Mouse (Mus musculus) heart, adult 2 months (tissue): Measurements from ENCODE around the gene Chpf2. TPM values are rescaled to one million over a fixed set of nuclear protein-coding genes. Genes with fewer than 3 reads are reported as not detected.

Experiments
- DNase-seq, 2 experiments: peaks; one replicate each; pipeline ENCODE4 v3.0.0; 2021
- H3K27ac ChIP-seq: fragments of 200-600 bp; 2 replicates; pipeline ENCODE4 v1.8.1; 2022
- H3K27me3 ChIP-seq: fragments of 200-500 bp; 2 replicates; pipeline ENCODE4 v1.6.1; 2012; ENCODE audit warnings: mild to moderate bottlenecking, low read length, inconsistent platforms, mixed read lengths; ENCODE audit not compliant: control insufficient read depth, insufficient read depth
- H3K36me3 ChIP-seq: fragments of 200-500 bp; 2 replicates; pipeline ENCODE4 v1.6.1; 2012; ENCODE audit warnings: low read length, inconsistent platforms; ENCODE audit not compliant: control insufficient read depth, insufficient read depth
- H3K4me1 ChIP-seq: fragments of 200-500 bp; 2 replicates; pipeline ENCODE4 v1.6.1; 2011; ENCODE audit warnings: low read length; ENCODE audit not compliant: control insufficient read depth, insufficient read depth
- H3K4me3 ChIP-seq: fragments of 200-600 bp; 2 replicates; pipeline ENCODE4 v1.8.1; 2022
- H3K79me2 ChIP-seq: fragments of 200-500 bp; replicated peaks from 2 replicates; pipeline ENCODE4 v1.6.1; 2012; ENCODE audit warnings: mild to moderate bottlenecking, inconsistent platforms, low read length, moderate library complexity, mixed read lengths; ENCODE audit not compliant: control insufficient read depth, insufficient read depth
- H3K9ac ChIP-seq: fragments of 200-500 bp; 2 replicates; pipeline ENCODE4 v1.6.1; 2012; ENCODE audit warnings: low read depth, mild to moderate bottlenecking, control low read depth, inconsistent platforms, low read length, mixed read lengths
- CTCF ChIP-seq: fragments of 200-600 bp; IDR thresholded peaks from 2 replicates; pipeline ENCODE4 v1.8.1; 2022; ENCODE audit warnings: antibody characterized with exemption, mild to moderate bottlenecking, moderate library complexity
- EP300 ChIP-seq: fragments of 200-500 bp; IDR thresholded peaks from 2 replicates; pipeline ENCODE4 v1.6.1; 2011; ENCODE audit warnings: low read depth, low read length, control low read depth; ENCODE audit not compliant: insufficient read depth
- POLR2A ChIP-seq: fragments of 200-500 bp; IDR thresholded peaks from 2 replicates; pipeline ENCODE4 v1.6.1; 2011; ENCODE audit warnings: mild to moderate bottlenecking, low read depth, low read length, control low read depth; ENCODE audit not compliant: insufficient read depth
- WGBS: fragments of 180-500 bp; shearing (Covaris S2); methylation state at CpG from one replicate; pipeline ENCODE4 v1.1.7; 2018; 5-methylcytosine and 5-hydroxymethylcytosine counted together
- intact Hi-C: fragments of 180-260 bp; cut with DNase I; formaldehyde crosslinking; loops from one replicate; pipeline ENCODE4 v1.15.1; 2025
- polyA plus RNA-seq: library from polyadenylated mRNA; depleted of rRNA; stranded (reverse); fragments of >200 nt; gene quantifications from 2 replicates; pipeline ENCODE4 v1.2.3, GENCODE M21; 2012
- total RNA-seq, 2 experiments: library from RNA; stranded (reverse); gene quantifications; 2 replicates each; pipeline ENCODE4 v1.2.3; 2021

The Chpf2 gene
- total and polyA plus RNA-seq, 3 experiments = 7.5 to 12.3 (median 9.0) TPM

DNA sequence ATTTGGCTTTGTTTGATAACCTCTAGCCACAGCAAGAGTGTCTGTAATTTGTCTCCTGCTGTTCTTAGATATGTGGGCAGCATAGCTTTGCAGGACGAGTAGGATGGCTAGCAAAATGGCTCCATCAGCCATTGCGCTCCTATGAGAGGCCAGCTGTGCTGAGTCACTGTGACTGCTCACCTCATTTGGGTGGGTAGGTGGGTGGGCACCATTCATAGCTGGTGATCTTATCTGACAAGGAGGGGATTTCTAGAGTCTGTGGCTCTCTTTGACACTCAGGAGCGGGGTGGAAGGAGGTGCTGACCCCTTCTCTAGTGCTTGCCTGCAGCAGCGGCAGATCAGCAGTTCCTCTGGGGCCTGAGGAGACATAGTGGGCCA, 648 bp downstream of the Chpf2 start:
- intact Hi-C loops = no loop called here
- H3K27ac ChIP-seq = peak overlapping the region; percentile 75
- DNase-seq = no peak
- no peaks in the 10 kb centered on the region for H3K27me3 ChIP-seq
- peaks cover 3% of the 10 kb centered on the region for H3K4me1 ChIP-seq
- TF ChIP-seq CTCF (no peak), POLR2A (no peak), EP300 (no peak)
- H3K79me2 ChIP-seq = no peaks in the 10 kb centered on the region
- WGBS = 12% methylated on average over 4 of the region's 4 CpGs
- H3K9ac ChIP-seq = peak overlapping the region; percentile 84
- H3K36me3 ChIP-seq = no peaks in the 10 kb centered on the region
- H3K4me3 ChIP-seq = peak overlapping the region; percentile 66

DNA sequence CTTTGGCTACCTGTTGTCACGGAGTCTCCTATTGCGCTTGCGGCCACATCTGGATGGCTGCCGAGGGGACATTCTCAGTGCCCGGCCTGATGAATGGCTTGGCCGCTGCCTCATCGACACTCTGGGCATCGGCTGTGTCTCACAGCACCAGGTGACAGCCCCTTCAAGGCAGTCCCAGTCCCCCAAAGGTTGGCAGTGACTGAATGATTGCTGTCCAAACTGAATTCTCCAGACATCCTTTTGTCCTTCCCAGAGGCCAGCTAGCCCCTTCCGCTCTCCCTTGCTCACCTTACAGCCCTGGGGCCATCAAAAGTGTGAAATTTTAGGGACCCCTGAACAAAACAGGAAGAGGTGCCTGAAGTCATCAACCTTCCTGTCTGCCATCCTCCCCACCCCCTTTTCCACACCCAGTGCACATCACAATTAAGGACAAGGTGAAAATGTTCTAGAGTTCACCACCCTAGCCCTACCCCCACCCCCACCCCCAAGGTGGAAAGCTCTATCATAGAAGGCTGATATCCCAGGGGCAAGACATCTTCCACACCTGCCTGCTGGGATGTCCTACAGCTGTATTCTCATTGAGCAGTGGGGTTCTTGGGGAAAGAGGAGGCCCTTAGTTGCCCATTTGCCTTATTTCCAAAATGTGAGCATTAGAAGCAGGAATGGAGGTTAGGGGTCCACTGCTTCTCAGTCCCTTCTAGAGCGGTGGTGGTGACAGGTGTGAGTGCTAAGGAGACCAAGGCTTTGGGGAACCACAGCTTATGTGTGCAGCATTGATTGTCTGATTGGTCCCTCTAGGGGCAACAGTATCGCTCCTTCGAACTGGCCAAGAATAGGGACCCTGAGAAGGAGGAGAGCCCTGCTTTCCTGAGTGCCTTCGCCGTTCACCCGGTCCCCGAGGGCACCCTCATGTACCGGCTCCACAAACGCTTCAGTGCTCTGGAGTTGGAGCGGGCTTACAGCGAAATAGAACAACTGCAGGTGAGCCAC, 3.3 kb downstream of the Chpf2 start:
- H3K9ac ChIP-seq = no peak overlapping the region
- no peaks in the 10 kb centered on the region for H3K79me2 ChIP-seq
- 87% methylated on average over 20 of the region's 20 CpGs for WGBS
- H3K4me3 ChIP-seq = no peak overlapping the region
- H3K36me3 ChIP-seq = no peaks in the 10 kb centered on the region
- intact Hi-C loops = no loop called here
- no peak for DNase-seq
- H3K4me1 ChIP-seq = peaks cover 3% of the 10 kb centered on the region
- TF ChIP-seq EP300 (no peak), POLR2A (no peak), CTCF (no peak)
- no peaks in the 10 kb centered on the region for H3K27me3 ChIP-seq
- no peak overlapping the region for H3K27ac ChIP-seq

DNA sequence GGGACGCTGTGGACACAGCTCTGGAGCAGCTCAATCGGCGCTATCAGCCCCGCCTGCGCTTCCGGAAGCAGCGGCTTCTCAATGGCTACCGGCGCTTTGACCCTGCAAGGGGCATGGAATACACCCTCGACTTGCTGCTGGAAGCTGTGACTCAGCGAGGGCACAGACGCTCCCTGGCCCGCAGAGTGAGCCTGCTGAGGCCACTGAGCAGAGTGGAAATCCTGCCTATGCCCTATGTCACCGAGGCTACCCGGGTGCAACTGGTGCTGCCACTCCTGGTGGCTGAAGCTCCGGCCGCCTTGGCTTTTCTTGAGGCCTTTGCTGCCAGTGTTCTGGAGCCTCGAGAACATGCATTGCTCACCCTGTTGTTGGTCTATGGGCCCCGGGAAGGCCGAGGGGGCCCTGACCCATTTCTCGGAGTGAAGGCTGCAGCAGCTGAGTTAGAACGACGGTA, 4.8 kb downstream of the Chpf2 start:
- peak overlapping the region; percentile 4; the same call in 1 of the 2 replicates for H3K27ac ChIP-seq
- intact Hi-C loops = no loop called here
- H3K79me2 ChIP-seq = no peaks in the 10 kb centered on the region
- 38% methylated on average over 23 of the region's 23 CpGs for WGBS
- H3K36me3 ChIP-seq = no peaks in the 10 kb centered on the region
- H3K4me1 ChIP-seq = peaks cover 3% of the 10 kb centered on the region; the same call in 1 of the 2 replicates
- peak overlapping the region; percentile 50 for H3K9ac ChIP-seq
- peak overlapping the region; percentile 34 for H3K4me3 ChIP-seq
- no peaks in the 10 kb centered on the region for H3K27me3 ChIP-seq
- DNase-seq = no peak
- no peak for TF ChIP-seq CTCF
- TF ChIP-seq POLR2A = no peak
- no peak for TF ChIP-seq EP300

DNA sequence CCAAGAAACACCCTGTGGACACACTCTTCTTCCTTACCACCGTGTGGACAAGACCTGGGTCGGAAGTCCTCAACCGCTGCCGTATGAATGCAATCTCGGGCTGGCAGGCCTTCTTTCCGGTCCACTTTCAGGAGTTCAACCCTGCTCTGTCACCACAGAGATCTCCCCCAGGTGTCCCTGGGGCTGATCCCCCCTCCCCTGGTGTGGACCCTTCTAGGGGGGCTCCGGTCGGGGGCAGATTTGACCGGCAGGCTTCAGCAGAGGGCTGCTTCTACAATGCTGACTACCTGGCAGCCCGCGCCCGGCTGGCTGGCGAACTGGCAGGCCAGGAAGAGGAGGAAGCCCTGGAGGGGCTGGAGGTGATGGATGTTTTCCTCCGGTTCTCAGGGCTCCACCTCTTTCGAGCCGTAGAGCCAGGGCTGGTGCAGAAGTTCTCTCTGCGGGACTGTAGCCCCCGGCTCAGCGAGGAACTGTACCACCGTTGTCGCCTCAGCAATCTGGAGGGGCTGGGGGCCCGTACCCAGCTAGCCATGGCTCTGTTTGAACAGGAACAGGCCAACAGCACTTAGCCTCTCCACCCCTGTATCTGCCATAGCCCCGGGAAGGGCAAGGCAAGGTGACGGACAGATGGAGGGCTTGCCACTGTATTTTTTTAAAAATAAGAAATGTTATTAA, 5.4 kb downstream of the Chpf2 start:
- Histone ChIP-seq H3K79me2 (no peaks in the 10 kb centered on the region), H3K4me3 (peak overlapping the region; percentile 34; the same call in 1 of the 2 replicates), H3K9ac (0 out of 2 replicates have a peak overlapping the region, but pooled peaks have one; percentile 50), H3K27me3 (no peaks in the 10 kb centered on the region), H3K4me1 (peaks cover 3% of the 10 kb centered on the region; the same call in 1 of the 2 replicates), H3K36me3 (no peaks in the 10 kb centered on the region), H3K27ac (peak overlapping the region; percentile 4; the same call in 1 of the 2 replicates)
- intact Hi-C loops = no loop called here
- TF ChIP-seq EP300 = no peak
- TF ChIP-seq CTCF = no peak
- no peak for TF ChIP-seq POLR2A
- 53% methylated on average over 24 of the region's 24 CpGs for WGBS
- DNase-seq = no peak

DNA sequence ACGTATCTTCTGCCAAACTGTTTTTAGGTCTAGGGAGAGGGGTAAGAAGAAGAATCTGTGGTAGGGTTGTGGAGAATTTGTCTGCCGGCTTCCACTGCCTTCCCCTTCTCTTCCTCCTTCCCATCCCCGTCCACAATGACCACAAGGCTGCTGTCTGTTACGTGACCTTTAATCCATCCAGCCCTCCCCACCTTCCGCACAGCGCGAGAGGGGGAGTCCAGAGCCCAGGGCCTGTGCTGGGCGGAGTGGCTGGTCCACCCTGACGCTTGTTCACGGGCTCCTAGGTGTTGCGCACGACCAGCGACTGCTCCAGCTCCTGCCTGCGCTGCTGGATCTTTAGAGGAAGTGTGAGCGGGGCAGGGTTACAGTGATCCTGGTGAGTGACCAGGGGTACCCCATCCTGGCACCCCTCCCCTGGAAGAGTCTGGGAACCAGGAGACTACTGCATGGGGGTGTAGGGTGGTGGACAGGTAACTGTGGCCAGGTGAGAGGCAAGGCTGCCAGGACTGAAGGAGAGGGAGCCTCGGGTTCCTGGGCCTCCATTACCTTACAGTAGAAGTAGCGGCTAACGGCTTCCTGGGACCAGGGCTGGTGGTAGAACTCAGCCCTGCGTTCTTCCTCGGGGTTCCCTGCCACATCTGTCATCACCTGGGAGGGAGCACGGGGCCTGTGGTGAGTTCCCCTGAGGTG, 6.1 kb downstream of the Chpf2 start:
- 70% methylated on average over 21 of the region's 21 CpGs for WGBS
- H3K36me3 ChIP-seq = no peaks in the 10 kb centered on the region
- intact Hi-C loops = no loop called here

More for the DNA sequence above, 6.1 kb downstream of the Chpf2 start:
- H3K9ac ChIP-seq = no peak overlapping the region
- H3K4me1 ChIP-seq = peaks cover 3% of the 10 kb centered on the region
- TF ChIP-seq CTCF (no peak), POLR2A (no peak), EP300 (no peak)
- no peak overlapping the region for H3K27ac ChIP-seq
- no peak overlapping the region for H3K4me3 ChIP-seq
- DNase-seq = no peak
- H3K79me2 ChIP-seq = no peaks in the 10 kb centered on the region
- no peaks in the 10 kb centered on the region for H3K27me3 ChIP-seq
